Mouse (Mus musculus): Measurements from ENCODE around the gene Fbxw15. TPM values are rescaled to one million over a fixed set of nuclear protein-coding genes. Genes with fewer than 3 reads are reported as not detected.

Gene Fbxw15
- polyA plus RNA-seq, 1 experiment from 2014 or later, result not detected

Other genes with a start within 250 kb of the Fbxw15 start
- gene Fbxw28, start 228.6 kb downstream of the Fbxw15 start, polyA plus RNA-seq (2015; fragmentation: Nextera tagmentation; extraction: Ambion mirVana), result not detected in 2 replicates
- not detected in 2 replicates for gene Fbxw22, start 164.0 kb downstream of the Fbxw15 start, polyA plus RNA-seq (2015; fragmentation: Nextera tagmentation; extraction: Ambion mirVana)
- gene Fbxw16, start 119.1 kb downstream of the Fbxw15 start, polyA plus RNA-seq (2015; fragmentation: Nextera tagmentation; extraction: Ambion mirVana), result not detected in 2 replicates
- not detected in 2 replicates for gene Fbxw19, start 72.4 kb downstream of the Fbxw15 start, polyA plus RNA-seq (2015; fragmentation: Nextera tagmentation; extraction: Ambion mirVana)
- not detected in 2 replicates for gene Fbxw24, start 57.8 kb upstream of the Fbxw15 start, polyA plus RNA-seq (2015; fragmentation: Nextera tagmentation; extraction: Ambion mirVana)
- gene Fbxw25, start 96.4 kb upstream of the Fbxw15 start, polyA plus RNA-seq (2015; fragmentation: Nextera tagmentation; extraction: Ambion mirVana), result not detected in 2 replicates
- gene Fbxw18, start 134.4 kb upstream of the Fbxw15 start, polyA plus RNA-seq (2015; fragmentation: Nextera tagmentation; extraction: Ambion mirVana), result not detected in 2 replicates
- gene Fbxw26, start 177.8 kb upstream of the Fbxw15 start, polyA plus RNA-seq (2015; fragmentation: Nextera tagmentation; extraction: Ambion mirVana), result not detected in 2 replicates
- gene Fbxw27, start 222.4 kb upstream of the Fbxw15 start, polyA plus RNA-seq (2015; fragmentation: Nextera tagmentation; extraction: Ambion mirVana), result not detected in 2 replicates
- gene Spink8, start 244.0 kb upstream of the Fbxw15 start, polyA plus RNA-seq (2015; fragmentation: Nextera tagmentation; extraction: Ambion mirVana), result not detected in 2 replicates

Measured in heart, embryonic 13.5 days (tissue).